In the genomic region with DNA sequence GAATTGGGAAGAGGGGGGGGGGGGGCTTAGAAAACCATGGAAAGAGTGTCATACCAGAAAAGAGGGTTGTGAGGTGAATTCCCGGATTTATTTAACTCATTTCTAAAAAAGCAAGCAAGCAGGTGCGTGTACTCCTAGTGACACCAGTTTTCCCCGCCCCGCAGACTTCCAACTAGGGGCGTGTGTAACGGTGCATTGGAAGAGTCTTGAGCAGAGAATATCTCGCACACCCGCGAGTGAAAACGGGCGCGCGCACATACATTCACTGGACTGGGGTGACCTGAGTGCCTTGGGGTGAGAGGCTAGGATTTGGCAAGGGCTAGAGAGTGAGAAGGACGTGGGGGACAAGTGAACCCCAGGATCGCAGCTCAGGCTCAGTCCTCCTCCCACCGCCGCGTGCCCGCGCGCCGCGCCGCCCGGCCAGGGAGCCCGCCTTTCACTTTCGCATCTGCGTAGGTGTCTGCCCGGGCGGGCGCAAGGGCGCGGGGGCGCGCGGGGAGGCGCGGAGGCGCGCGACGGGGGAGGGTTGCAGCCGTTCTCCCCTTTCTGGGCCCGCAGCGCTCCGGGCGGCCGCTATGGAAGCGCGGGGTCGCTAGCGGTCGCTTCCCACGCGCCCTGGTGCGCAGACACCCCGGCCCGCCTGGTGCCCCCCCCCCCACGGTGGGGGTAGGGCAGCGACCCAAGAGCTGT, we compare ENCODE assay signal across 8 mouse cellular contexts. TPM values are rescaled to one million over a fixed set of nuclear protein-coding genes. Genes with fewer than 3 reads are reported as not detected.
DNase-seq lines count a peak whose midpoint lies in the region; ATAC-seq lines count a peak whose summit lies in the region.

No protein-coding gene starts in this region.

- 0 out of 2 replicates have a peak overlapping the region, but pooled peaks have one; percentile 10 for H3K9ac ChIP-seq in embryonic facial prominence, embryonic 15.5 days
- peak overlapping the region; percentile 62 for H3K9ac ChIP-seq in heart, embryonic 12.5 days
- H3K9ac ChIP-seq in kidney, embryonic 15.5 days, result peak overlapping the region; percentile 41
- peak overlapping the region; percentile 43 for H3K9ac ChIP-seq in liver, embryonic 13.5 days

- peaks cover 26% of the 10 kb centered on the region for H3K4me1 ChIP-seq in embryonic facial prominence, embryonic 15.5 days
- peaks cover 15% of the 10 kb centered on the region; the same call in 1 of the 2 replicates for H3K4me1 ChIP-seq in heart, embryonic 12.5 days (replicated peaks)
- peaks cover 36% of the 10 kb centered on the region for H3K4me1 ChIP-seq in kidney, embryonic 15.5 days
- peaks cover 16% of the 10 kb centered on the region for H3K4me1 ChIP-seq in liver, embryonic 13.5 days (replicated peaks)

- H3K4me2 ChIP-seq in embryonic facial prominence, embryonic 15.5 days (replicated peaks), result peak overlapping the region; percentile 98
- peak overlapping the region; percentile 100 for H3K4me2 ChIP-seq in heart, embryonic 12.5 days
- peak overlapping the region; percentile 95 for H3K4me2 ChIP-seq in kidney, embryonic 15.5 days
- peak overlapping the region; percentile 75 for H3K4me2 ChIP-seq in liver, embryonic 13.5 days

- DNase-seq in 3T3-L1 (ENCODE audit: low read depth, low spot score), result peak; percentile 35
- DNase-seq in adrenal gland, postnatal 25 days, result peak; percentile 82
- no peak for DNase-seq in liver, embryonic 13.5 days
- peak; percentile 32 to 38 for DNase-seq in natural killer cell, adult 2 months (ENCODE audit: low spot score in 2 of 2)
- DNase-seq in testis, postnatal 10 days (ENCODE audit: low spot score), result peak; percentile 80

- H3K9me3 ChIP-seq in embryonic facial prominence, embryonic 15.5 days (replicated peaks), result no peaks in the 10 kb centered on the region
- H3K9me3 ChIP-seq in heart, embryonic 12.5 days (replicated peaks), result no peaks in the 10 kb centered on the region
- no peaks in the 10 kb centered on the region for H3K9me3 ChIP-seq in kidney, embryonic 15.5 days (replicated peaks)
- H3K9me3 ChIP-seq in liver, embryonic 13.5 days (replicated peaks), result no peaks in the 10 kb centered on the region

- no peak overlapping the region for H3K27ac ChIP-seq in embryonic facial prominence, embryonic 15.5 days (replicated peaks)
- H3K27ac ChIP-seq in heart, embryonic 12.5 days (ENCODE audit: poor library complexity, severe bottlenecking), result no peak overlapping the region
- no peak overlapping the region for H3K27ac ChIP-seq in kidney, embryonic 15.5 days
- H3K27ac ChIP-seq in liver, embryonic 13.5 days, result no peak overlapping the region

- no peaks in the 10 kb centered on the region for H3K36me3 ChIP-seq in embryonic facial prominence, embryonic 15.5 days
- no peaks in the 10 kb centered on the region for H3K36me3 ChIP-seq in heart, embryonic 12.5 days
- H3K36me3 ChIP-seq in kidney, embryonic 15.5 days, result no peaks in the 10 kb centered on the region
- H3K36me3 ChIP-seq in liver, embryonic 13.5 days, result no peaks in the 10 kb centered on the region

- WGBS in embryonic facial prominence, embryonic 15.5 days, result under 1% methylated on average over 47 of the region's 60 CpGs
- 1% methylated on average over 42 of the region's 60 CpGs for WGBS in heart, embryonic 12.5 days
- under 1% methylated on average over 39 of the region's 60 CpGs for WGBS in kidney, embryonic 15.5 days
- WGBS in liver, embryonic 13.5 days (ENCODE audit: insufficient replicate concordance), result under 1% methylated on average over 22 of the region's 60 CpGs

- peak overlapping the region; percentile 64 for H3K4me3 ChIP-seq in embryonic facial prominence, embryonic 15.5 days (replicated peaks)
- H3K4me3 ChIP-seq in heart, embryonic 12.5 days, result peak overlapping the region; percentile 77
- H3K4me3 ChIP-seq in kidney, embryonic 15.5 days (replicated peaks), result peak overlapping the region; percentile 68
- peak overlapping the region; percentile 64 for H3K4me3 ChIP-seq in liver, embryonic 13.5 days (replicated peaks)

- peaks cover 32% of the 10 kb centered on the region for H3K27me3 ChIP-seq in embryonic facial prominence, embryonic 15.5 days
- H3K27me3 ChIP-seq in heart, embryonic 12.5 days (replicated peaks), result peaks cover 19% of the 10 kb centered on the region; the same call in 1 of the 2 replicates
- peaks cover 56% of the 10 kb centered on the region for H3K27me3 ChIP-seq in kidney, embryonic 15.5 days
- peaks cover 54% of the 10 kb centered on the region for H3K27me3 ChIP-seq in liver, embryonic 13.5 days

- 0 out of 2 replicates have a peak, but pooled peaks have one; percentile 3 for ATAC-seq in embryonic facial prominence, embryonic 15.5 days (ENCODE audit: insufficient number of reproducible peaks, low FRiP score, low TSS enrichment, low read depth)
- peak; percentile 24 for ATAC-seq in heart, embryonic 12.5 days (ENCODE audit: insufficient number of reproducible peaks, low FRiP score)
- 0 out of 2 replicates have a peak, but pooled peaks have one; percentile 8 for ATAC-seq in kidney, embryonic 15.5 days (replicated peaks; ENCODE audit: low FRiP score)
- peak; percentile 29; the same call in 1 of the 2 replicates for ATAC-seq in liver, embryonic 13.5 days (ENCODE audit: low read depth)

RNA-seq across cellular contexts. Expression of gene Nr3c2, which starts 0.4 kb away (rescaled TPM):
- 12.5 and 14.9 TPM in 2 replicates for total RNA-seq in adrenal gland, postnatal 25 days (2021)
- 5.8 and 8.3 TPM in 2 replicates for polyA plus RNA-seq in embryonic facial prominence, embryonic 15.5 days (2015; fragmentation: Nextera tagmentation; extraction: Ambion mirVana)
- 1.6 and 2.1 TPM in 2 replicates for polyA plus RNA-seq in heart, embryonic 12.5 days (2016; fragmentation: Nextera tagmentation; extraction: Ambion mirVana)
- polyA plus RNA-seq in kidney, embryonic 15.5 days (2015; fragmentation: Nextera tagmentation; extraction: Ambion mirVana), result 3.7 and 5.1 TPM in 2 replicates
- 0.92 and 1.1 TPM in 2 replicates for polyA plus RNA-seq in liver, embryonic 13.5 days (2015; fragmentation: Nextera tagmentation; extraction: Ambion mirVana)

Comparison
In these comparisons a context has a peak if more than half of its experiments do, and no peak if none do; other contexts are left out.
1. H3K9ac ChIP-seq: peak in every context shown above with its lines; median percentile 62 in heart, embryonic 12.5 days; 43 in liver, embryonic 13.5 days; 41 in kidney, embryonic 15.5 days; 10 in embryonic facial prominence, embryonic 15.5 days.